Mouse (Mus musculus) liver (tissue): ENCODE measurements at regions not wholly inside any gene's neighbourhood (a gene's known extent, or its start where the extent isn't known, plus 50 kb on each side); places are given as distances from the start of the nearest gene placed in this dataset.
A peak's percentile ranks its signal among the peaks of the same experiment; 100 is the strongest.

Experiments
- DNase-seq: peaks from one replicate; pipeline ENCODE4 v3.0.0-alpha.2; 2020; ENCODE audit warnings: mixed read lengths

- DNase-seq = no peak
These were observed 266.7 kb downstream of the Gpat3 start for GRCm38 (mm10) chr5:101112151-101112769.

- no peak for DNase-seq
These were observed 266.1 kb downstream of the Gpat3 start for GRCm38 (mm10) chr5:101111619-101112018.

GRCm38 (mm10) chr5:101100975-101101699, 255.6 kb downstream of the Gpat3 start:
- DNase-seq = no peak

- DNase-seq = no peak
These were observed 245.6 kb downstream of the Gpat3 start for GRCm38 (mm10) chr5:101091027-101091598.

GRCm38 (mm10) chr5:101090415-101091026, 245.0 kb downstream of the Gpat3 start:
- DNase-seq = no peak

- no peak for DNase-seq
These were observed 239.7 kb downstream of the Gpat3 start for GRCm38 (mm10) chr5:101085199-101085598.

GRCm38 (mm10) chr5:101082611-101083010, 237.1 kb downstream of the Gpat3 start:
- DNase-seq = no peak

GRCm38 (mm10) chr5:101064308-101064707, 218.8 kb downstream of the Gpat3 start:
- DNase-seq = no peak

GRCm38 (mm10) chr5:101063254-101063653, 217.7 kb downstream of the Gpat3 start:
- DNase-seq = no peak

- no peak for DNase-seq
These were observed 206.1 kb downstream of the Gpat3 start for GRCm38 (mm10) chr5:101051591-101051990.

- DNase-seq = no peak
These were observed 195.0 kb downstream of the Gpat3 start for GRCm38 (mm10) chr5:101040488-101040887.

- no peak for DNase-seq
These were observed 187.5 kb downstream of the Gpat3 start for GRCm38 (mm10) chr5:101032968-101033367.

GRCm38 (mm10) chr5:101032147-101032900, 186.8 kb downstream of the Gpat3 start:
- DNase-seq = no peak

- no peak for DNase-seq
These were observed 179.3 kb downstream of the Gpat3 start for GRCm38 (mm10) chr5:101024796-101025195.

GRCm38 (mm10) chr5:101023784-101024183, 178.3 kb downstream of the Gpat3 start:
- DNase-seq = no peak

- DNase-seq = peak; percentile 58
These were observed 175.3 kb downstream of the Gpat3 start for GRCm38 (mm10) chr5:101020784-101021183.

GRCm38 (mm10) chr5:101013844-101014243, 168.3 kb downstream of the Gpat3 start:
- DNase-seq = no peak

- no peak for DNase-seq
These were observed 159.7 kb downstream of the Gpat3 start for GRCm38 (mm10) chr5:101005216-101005615.

- no peak for DNase-seq
These were observed 154.9 kb downstream of the Gpat3 start for GRCm38 (mm10) chr5:101000436-101000835.

GRCm38 (mm10) chr5:100992365-100992764, 146.9 kb downstream of the Gpat3 start:
- DNase-seq = no peak

GRCm38 (mm10) chr5:100991626-100992025, 146.1 kb downstream of the Gpat3 start:
- peak; percentile 37 for DNase-seq

- DNase-seq = no peak
These were observed 137.0 kb downstream of the Gpat3 start for GRCm38 (mm10) chr5:100982573-100982936.
